ENCODE assay signal across 9 mouse cellular contexts in the genomic region with DNA sequence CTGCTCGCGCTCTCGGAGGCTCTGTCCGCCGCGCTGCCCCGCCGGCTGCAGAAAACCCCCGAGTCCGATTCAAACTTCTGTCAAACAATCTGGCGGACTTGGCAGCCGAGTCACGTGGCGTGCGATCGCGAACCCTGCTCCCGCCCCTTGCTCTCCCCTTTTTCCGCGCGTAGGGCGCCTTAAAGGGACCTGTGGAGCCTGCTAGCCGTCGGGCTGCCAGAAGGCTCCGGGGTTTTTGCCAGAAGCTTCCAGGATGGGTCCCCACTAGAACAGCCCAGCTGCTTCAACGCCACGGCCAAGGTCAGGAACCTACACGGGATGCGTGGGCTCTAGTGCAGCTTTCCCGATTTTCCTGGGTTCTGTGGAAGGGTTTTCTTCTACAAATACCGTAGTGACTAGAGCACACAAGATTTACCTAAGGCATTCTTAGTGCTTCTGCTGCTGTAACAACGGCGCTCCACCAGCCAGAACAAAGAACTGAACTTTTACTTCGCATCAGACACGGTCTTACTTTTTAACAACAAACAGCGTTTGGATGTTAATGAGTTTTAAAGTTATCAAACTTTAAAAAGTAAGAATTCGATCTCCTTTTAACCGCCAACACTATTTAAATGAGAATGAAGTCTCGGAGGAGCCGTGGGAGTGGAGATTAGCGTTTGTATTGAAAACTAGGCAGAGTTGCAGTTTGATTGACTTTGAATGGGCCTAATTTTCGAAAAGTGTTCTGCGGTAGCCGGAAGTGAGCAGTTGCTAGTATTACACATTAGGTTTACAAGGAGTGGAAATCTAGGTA. TPM values are rescaled to one million over a fixed set of nuclear protein-coding genes. Genes with fewer than 3 reads are reported as not detected.
DNase-seq lines count a peak whose midpoint lies in the region; ATAC-seq and TF ChIP-seq lines count a peak whose summit lies in the region.
"Had no signal": no experiment of that assay in that cellular context is flagged by ENCODE, and none has a peak within 500 bp of the region (broad histone marks: within the 10 kb centered on the region; RNA-seq: fewer than 3 reads in every experiment).

A gene (minus strand): TSS at position 91 of the 793 bp plus-strand sequence.

- peak within 1 kb of the TSS; percentile 40 for H3K4me3 ChIP-seq in intestine, embryonic 15.5 days (replicated peaks)
- H3K4me3 ChIP-seq in lung, adult 2 months (replicated peaks; ENCODE audit: extremely low read depth, low read depth, low read length): peak within 1 kb of the TSS; percentile 52
- peak within 1 kb of the TSS; percentile 29 for H3K4me3 ChIP-seq in neural tube, embryonic 14.5 days (ENCODE audit: low read depth, low read length)

- H3K9ac ChIP-seq in intestine, embryonic 15.5 days: peak within 1 kb of the TSS; percentile 31
- 0 out of 2 replicates have a peak within 1 kb of the TSS, but pooled peaks have one; percentile 21 for H3K9ac ChIP-seq in neural tube, embryonic 14.5 days (replicated peaks; ENCODE audit: low read depth, low read length)

- peak; percentile 32; the same call in 1 of the 2 replicates for ATAC-seq in frontal cortex, adult (ENCODE audit: low TSS enrichment)
- ATAC-seq in intestine, embryonic 15.5 days: peak; percentile 80
- no peak for ATAC-seq in neural tube, embryonic 14.5 days (ENCODE audit: low read depth)

- WGBS in intestine, embryonic 15.5 days: 6% methylated on average over 44 of the region's 44 CpGs
- 7% methylated on average over 44 of the region's 44 CpGs for WGBS in lung, adult 2 months
- WGBS in neural tube, embryonic 14.5 days: 3% methylated on average over 44 of the region's 44 CpGs

- no peak within 1 kb of the TSS for H3K27ac ChIP-seq in intestine, embryonic 15.5 days
- no peak within 1 kb of the TSS for H3K27ac ChIP-seq in neural tube, embryonic 14.5 days (ENCODE audit: low read depth, low read length)

- TF ChIP-seq POLR2A in lung, adult 2 months (IDR thresholded peaks at IDR 0.05; ENCODE audit: borderline replicate concordance, extremely low read depth, low read depth, low read length): no peak

- H3K36me3 ChIP-seq in intestine, embryonic 15.5 days: no peaks in the 10 kb centered on the region
- no peaks in the 10 kb centered on the region for H3K36me3 ChIP-seq in neural tube, embryonic 14.5 days (ENCODE audit: control insufficient read depth, insufficient read depth, low read length)
- H3K36me3 ChIP-seq: G1E had no signal

- peak within 1 kb of the TSS; percentile 79 for H3K4me2 ChIP-seq in intestine, embryonic 15.5 days (replicated peaks)
- H3K4me2 ChIP-seq in neural tube, embryonic 14.5 days (ENCODE audit: low read depth, low read length): peak within 1 kb of the TSS; percentile 58

- no peak for DNase-seq in frontal cortex, postnatal 10 days (ENCODE audit: low spot score in 2 of 2)
- peak; percentile 70 to 72 for DNase-seq in adrenal gland, postnatal 36 days
- peak; percentile 78 for DNase-seq in gastrocnemius, postnatal 10 days
- DNase-seq in lung, adult 2 months: peak; percentile 36
- DNase-seq in Muller cell, postnatal 12 days (ENCODE audit: inconsistent ontology term): no peak

- peaks cover 34% of the 10 kb centered on the region for H3K27me3 ChIP-seq in intestine, embryonic 15.5 days (replicated peaks)
- peaks cover 30% of the 10 kb centered on the region for H3K27me3 ChIP-seq in neural tube, embryonic 14.5 days (ENCODE audit: control insufficient read depth, insufficient read depth, low read length)

- H3K4me1 ChIP-seq in intestine, embryonic 15.5 days (replicated peaks): peaks cover 14% of the 10 kb centered on the region
- H3K4me1 ChIP-seq in lung, adult 2 months (ENCODE audit: control insufficient read depth, insufficient read depth, low read length): peaks cover 5% of the 10 kb centered on the region; the same call in 1 of the 2 replicates
- H3K4me1 ChIP-seq in neural tube, embryonic 14.5 days (ENCODE audit: control insufficient read depth, insufficient read depth, low read length): peaks cover 8% of the 10 kb centered on the region; the same call in 1 of the 2 replicates

- TF ChIP-seq CTCF in lung, adult 2 months (IDR thresholded peaks at IDR 0.05; ENCODE audit: insufficient read depth, low read length): no peak

- no peaks in the 10 kb centered on the region for H3K9me3 ChIP-seq in intestine, embryonic 15.5 days
- no peaks in the 10 kb centered on the region for H3K9me3 ChIP-seq in neural tube, embryonic 14.5 days (ENCODE audit: control insufficient read depth, low read length)

RNA-seq across cellular contexts. Expression of the gene that starts here (rescaled TPM):
- under 1 TPM; 0.13 to 0.46 TPM for total RNA-seq in adrenal gland, postnatal 36 days (2021)
- total RNA-seq in gastrocnemius, postnatal 10 days (2021): 1,000 to 10,000 TPM in 1 of 2 experiments, 100 to 1,000 TPM in 1; 890 to 1,000 TPM
- polyA plus RNA-seq in intestine, embryonic 15.5 days (2015; fragmentation: Nextera tagmentation; extraction: Ambion mirVana): 0.21 and 0.27 TPM in 2 replicates
- polyA plus RNA-seq in lung, adult 2 months (2012; rRNA removed): 0.18 and 3.1 TPM in 2 replicates
- 0.14 and 0.32 TPM in 2 replicates for polyA plus RNA-seq in neural tube, embryonic 14.5 days (2014; fragmentation: Nextera tagmentation; extraction: Ambion mirVana)
- polyA plus RNA-seq: G1E had no signal

Comparison
In these comparisons a context has a peak if more than half of its experiments do, and no peak if none do; other contexts are left out.
1. RNA of the gene that starts here (total RNA-seq): 890 to 1,000 TPM in gastrocnemius, postnatal 10 days; 0.13 to 0.46 TPM in adrenal gland, postnatal 36 days; every median in the first group is over 100 times any median in the second.
2. Peak in DNase-seq in adrenal gland, postnatal 36 days; RNA of the gene not detected or under 1 TPM.
3. Peak in ATAC-seq, H3K4me3 ChIP-seq, H3K9ac ChIP-seq and H3K4me2 ChIP-seq in intestine, embryonic 15.5 days; RNA of the gene not detected or under 1 TPM.
4. DNase-seq: peak in gastrocnemius, postnatal 10 days (single experiment) and lung, adult 2 months (single experiment); none in frontal cortex, postnatal 10 days (0 of 2) and Muller cell, postnatal 12 days (single experiment).
5. Peak in every context shown above with its lines, with median percentiles within 50 percentile points of each other: H3K4me3 ChIP-seq.